Mouse (Mus musculus) CH12F3 (cell line): ENCODE results near the gene Gm49378.

Experiments used
- in situ Hi-C: fragments of 300-500 bp; cut with MboI; formaldehyde crosslinking; loops from 2 replicates; pipeline ENCODE4 v1.14.3; 2020; ENCODE audit warnings: low sequenced_read_pairs

Gene Gm49378

DNA sequence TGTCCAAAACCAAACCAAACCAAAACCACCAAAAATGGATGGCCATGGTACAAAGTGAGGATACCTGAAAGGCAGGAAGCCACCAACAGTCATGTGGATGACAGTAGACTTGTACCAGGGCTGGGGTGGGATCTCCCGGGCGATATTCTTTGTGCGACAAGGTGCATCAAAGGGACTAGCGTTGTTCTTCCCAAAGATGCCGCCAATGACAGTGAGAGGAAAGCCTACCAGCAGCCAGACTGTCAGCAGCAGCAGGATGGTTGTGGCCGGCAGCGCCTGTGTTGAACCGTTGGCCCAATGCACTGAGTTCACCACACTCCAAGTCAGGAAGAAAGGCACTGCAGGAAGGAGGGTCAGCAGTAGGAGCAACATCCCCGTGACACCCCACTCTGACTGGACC, at the start of gene Gm49378:
Gene Gm49378 (minus strand): TSS at position 101 of the 400 bp plus-strand sequence.
- in situ Hi-C loops = no loop called here

DNA sequence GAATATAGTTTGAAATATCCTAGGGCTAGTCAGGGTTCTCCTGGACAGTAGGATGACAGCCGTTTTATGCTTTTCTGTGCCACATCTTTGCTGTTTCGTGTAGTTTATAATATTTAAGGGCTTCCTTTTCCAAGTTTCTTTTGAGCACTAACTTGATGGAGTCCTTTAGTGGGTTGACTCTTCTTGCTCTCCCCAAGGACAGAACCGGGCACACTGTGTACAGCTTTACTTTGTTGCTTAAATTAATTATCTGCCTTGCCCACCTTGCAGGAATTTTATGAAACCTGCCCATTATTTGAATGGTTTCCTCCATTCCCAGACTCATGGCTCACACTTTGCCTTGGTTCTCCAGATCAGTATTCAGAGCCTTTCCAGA, 44.4 kb upstream of the Gm49378 start:
- in situ Hi-C loops = loop anchor here (10.0 kb wide), 1 partner anchor 73 kb away; the partner anchor contains the start of gene Cideb

DNA sequence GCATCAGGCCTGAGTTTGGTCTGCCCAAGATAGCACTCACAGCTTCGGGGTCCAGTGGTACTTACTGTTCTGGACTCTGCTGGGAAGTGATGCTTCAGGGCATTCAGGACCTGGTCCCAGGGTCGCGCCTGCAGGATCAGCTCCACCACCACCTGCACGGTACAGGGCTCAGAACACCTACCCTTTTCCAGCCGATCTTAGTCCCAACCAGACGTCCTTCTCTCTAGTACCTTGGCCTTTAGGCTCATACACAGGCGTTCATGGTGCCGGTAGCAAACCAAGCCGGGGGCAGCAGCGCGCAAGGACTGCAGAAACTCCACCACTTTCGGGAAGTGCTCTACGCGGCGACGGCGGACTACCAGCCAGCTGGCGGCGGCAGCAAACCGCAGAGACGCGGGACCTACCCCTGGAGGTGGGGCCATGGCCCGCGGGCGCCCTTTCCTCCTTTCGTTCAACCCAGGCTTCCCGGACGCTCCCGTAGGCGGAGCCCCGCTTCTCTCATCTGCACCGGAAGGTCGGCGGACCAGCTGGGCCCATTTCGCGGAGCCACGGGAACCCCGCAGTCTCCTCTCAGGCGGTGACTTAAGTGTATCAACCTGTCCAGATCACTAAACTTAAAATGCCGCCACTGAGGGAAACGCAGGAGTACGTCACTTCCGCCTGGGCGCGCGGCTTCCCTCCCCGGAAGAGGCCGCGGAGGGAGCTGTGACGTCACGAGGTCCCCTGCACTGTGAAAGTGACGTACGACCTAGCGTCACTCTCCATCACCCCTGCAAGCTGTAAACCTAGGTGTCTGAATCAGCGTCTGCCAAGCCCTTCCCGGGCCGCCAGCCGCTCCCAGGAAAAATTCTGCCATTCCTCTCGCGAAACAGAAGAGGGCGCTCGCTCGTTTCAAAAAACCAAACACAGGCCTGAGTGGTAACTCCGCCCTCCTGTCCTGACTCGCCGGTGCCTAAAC, 43.7 kb upstream of the Gm49378 start, which contains the start of gene Tinf2:
Gene Tinf2 (minus strand): TSS at position 661 of the 958 bp plus-strand sequence.
- in situ Hi-C loops = loop anchor here (10.0 kb wide), 1 partner anchor 73 kb away; the partner anchor contains the start of gene Cideb

DNA sequence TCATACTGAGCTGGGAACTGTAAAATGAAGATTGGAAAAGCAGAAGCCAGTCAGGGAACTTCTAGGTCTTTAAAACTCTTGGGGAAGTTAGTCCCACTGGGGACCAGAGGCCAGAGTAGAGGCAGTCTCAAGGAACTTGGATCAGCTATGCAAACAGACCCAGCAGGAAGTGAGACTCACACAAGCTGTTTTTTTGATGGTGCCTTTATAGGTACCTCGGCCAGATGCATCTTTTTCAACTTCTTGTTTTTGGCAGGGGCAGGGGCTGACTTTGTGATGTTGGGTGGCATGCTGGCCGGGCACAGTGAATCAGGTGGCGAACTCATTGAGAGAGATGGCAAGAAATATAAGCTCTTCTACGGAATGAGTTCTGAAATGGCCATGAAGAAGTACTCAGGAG, 39.9 kb upstream of the Gm49378 start:
- in situ Hi-C loops = no loop called here

DNA sequence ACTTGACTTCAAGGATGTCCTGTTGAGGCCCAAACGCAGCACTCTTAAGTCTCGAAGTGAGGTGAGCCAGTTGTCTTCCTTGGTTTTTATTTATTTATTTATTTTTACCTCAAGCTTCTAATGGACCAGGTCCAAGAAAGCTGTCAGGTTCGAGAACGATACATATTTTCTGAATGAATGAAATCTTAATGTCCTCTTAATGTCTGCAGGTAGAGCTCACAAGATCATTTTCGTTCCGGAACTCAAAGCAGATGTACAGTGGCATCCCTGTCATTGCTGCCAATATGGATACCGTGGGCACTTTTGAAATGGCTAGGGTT, 35.0 kb upstream of the Gm49378 start:
- in situ Hi-C loops = no loop called here

DNA sequence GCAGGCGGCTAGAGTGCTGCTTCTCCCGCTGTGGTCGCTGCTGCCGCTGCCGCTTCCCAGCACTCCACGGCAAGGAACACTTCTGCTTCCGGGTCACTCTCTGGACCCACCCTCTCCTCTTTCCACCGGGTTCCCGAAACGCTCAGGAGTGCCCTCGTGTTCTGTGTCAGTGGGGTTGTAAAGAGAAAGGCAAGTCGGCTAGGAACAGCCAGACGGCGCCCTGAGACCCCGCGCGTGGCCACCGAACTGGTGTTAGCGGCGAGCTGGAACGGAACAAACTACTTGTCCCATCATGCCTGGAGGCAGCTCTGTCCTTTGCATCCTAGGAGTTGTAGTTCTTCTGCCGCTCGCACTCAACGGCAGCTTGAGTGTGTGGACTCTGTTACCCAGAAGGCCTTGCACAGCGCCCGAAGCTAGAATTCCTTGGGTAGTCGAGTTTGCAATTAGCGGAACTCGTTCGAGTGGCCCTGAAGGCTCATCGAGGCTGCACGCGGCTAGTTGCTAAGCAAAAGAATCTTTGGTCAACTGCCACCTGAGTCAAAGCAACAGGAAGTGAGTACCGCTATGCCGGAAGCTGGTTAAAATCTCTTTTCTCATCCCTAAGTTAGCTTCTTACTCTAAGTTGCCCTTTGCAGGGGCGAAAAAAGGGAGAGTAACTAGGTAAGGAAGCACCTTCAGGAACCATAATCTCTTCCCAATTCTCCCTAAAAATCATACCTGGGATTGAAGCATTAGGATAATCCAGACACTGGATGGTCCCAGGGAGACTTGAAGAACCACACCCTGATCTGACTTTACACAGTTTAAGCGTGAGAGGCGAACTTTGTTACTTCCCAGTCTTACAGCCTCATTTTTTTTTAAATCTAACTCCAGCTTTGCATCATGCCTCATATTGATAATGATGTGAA, 34.4 kb upstream of the Gm49378 start, which contains the start of the genes Gmpr2 and Nedd8:
Gene Gmpr2 (plus strand): TSS at position 109 of the 908 bp plus-strand sequence.
Gene Nedd8 (minus strand): TSS at position 292 of the 908 bp plus-strand sequence.
- in situ Hi-C loops = no loop called here

DNA sequence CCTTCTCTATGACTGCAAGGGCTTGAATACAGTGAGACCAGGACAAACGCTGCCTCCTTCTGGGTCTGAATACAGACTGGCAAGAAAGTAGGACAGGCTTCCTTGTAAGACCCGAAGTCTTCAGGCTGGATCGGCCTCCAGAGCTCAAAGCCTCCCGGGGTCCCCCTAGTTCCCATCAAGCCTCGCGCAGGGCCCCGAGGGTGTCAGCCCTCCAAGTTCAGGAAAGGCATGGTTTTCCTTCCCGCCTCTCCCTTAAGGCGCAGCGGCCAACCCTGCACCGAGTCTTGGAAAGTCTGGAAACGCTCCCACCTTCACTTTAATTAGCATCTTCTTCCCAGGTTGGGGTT, 33.8 kb upstream of the Gm49378 start:
- in situ Hi-C loops = no loop called here

DNA sequence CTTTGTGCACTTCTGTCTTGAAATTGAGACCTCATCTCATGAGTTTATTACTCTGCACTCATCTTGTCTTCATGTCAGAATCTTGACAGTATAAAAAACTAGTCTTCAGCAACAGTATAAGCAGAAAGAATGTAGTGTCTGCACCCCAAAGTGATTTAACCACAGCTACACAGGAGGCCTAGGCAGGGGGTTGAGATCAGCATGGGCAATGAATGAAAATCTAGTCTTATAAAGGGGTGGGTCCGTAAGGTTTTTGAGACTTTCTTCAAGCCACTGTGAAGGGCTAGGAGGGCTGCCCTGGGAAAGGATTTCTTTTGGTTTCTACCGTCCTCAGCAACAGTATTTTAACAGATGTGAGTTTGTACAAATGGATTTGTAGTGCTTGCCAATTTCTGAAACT, 22.9 kb upstream of the Gm49378 start:
- in situ Hi-C loops = no loop called here

DNA sequence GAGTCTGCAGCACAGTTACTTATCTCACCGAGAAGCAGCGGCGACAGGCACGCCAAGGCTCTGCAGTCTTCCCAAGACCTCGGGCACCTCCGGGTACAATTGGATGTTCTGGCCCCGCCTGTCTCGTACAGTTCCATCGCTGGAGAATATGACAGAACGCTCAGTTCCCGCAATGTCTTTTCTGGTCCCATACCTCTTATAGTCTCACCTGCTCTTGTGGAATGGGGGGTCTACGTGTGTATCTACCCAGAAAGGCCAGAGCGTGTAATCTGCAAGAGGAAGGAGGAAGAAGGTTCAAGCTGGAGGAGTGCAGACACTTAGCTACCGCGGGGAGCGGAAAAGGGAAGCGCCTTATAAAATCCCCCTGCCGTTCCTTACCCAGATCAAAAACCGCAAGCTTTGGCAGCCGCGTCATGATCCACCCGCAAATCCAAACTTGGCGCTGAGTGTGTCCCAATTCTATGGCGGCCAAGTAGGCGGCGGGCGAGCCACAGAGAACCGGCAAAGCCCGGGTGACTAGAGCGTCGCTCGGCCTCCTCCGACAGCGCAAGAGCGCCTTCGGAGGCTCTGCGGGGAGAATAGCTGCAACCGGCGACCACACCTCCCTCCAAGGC, 22.4 kb upstream of the Gm49378 start, which contains the start of gene Mdp1:
Gene Mdp1 (minus strand): TSS at position 549 of the 614 bp plus-strand sequence.
- in situ Hi-C loops = no loop called here

DNA sequence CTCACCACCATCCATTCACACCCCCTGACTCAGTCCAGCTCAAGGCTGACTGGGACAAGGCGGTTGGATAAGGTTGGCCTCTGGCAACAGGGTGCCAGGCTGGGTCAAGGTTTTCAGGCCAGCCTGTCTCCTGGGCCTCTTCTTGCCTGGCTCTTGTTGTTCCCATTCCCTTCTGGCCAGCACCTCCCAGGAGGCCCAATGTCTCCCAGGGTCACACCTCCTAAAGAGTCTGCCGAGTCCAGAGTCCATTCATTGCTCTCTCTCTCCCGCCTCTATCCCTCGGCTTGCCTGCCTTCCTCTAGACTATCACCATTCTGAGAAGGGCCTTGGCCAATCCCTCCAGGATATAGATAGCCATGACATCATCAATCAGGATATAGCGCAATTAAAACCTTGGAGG, 20.3 kb upstream of the Gm49378 start:
- in situ Hi-C loops = no loop called here

DNA sequence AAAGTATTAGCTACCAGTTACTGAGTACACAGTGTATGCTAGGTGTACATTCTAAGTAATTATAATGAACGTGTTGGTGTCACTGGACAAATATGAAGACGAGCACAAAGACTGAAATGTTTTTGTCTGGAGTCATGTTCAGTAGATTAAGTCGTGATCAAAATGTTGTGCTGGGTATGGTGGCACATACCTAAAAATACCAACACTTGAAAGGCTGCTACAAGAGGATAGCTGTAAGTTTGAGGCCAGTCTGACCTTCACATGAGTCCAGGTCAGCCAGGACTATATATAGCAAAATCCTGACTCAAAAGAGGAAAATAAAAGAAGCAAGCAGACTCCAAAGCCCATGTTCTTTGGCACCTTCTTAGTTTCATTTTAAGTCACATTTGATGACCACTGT, 19.2 kb upstream of the Gm49378 start:
- in situ Hi-C loops = no loop called here

DNA sequence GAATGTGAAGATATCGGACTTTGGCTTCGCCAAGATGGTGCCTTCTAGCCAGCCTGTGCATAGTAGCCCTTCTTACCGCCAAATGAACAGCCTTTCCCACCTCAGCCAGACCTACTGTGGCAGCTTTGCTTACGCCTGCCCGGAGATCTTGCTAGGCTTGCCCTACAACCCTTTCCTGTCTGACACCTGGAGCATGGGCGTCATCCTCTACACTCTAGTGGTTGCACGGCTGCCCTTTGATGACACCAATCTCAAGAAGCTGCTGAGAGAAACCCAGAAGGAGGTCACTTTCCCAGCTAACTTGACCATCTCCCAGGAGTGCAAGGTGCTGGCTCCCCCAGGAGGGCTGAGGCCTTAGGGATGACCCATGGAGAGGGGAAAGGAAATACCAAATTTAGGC, 13.8 kb upstream of the Gm49378 start:
- in situ Hi-C loops = no loop called here

DNA sequence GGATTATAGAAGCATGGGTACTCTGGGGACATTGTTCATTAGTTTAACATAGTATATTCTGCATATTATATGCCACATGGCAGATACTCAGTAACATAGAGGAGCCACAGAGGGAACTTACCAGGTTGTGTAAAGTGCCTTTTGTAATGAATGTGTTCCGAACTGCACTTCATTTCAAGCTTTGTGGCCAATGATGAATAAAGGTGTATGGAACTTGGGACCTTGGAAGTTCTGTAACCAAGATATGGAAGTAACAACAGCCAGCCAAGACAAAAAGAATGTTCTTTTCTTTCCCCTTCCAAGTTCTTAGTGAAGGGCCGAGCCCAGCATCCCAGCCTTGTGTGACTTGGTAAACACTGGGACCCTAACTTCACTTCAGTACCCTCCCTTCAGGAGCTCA, 12.2 kb upstream of the Gm49378 start, which contains the start of gene Tssk4:
Gene Tssk4 (plus strand): TSS at position 301 of the 400 bp plus-strand sequence.
- in situ Hi-C loops = no loop called here

DNA sequence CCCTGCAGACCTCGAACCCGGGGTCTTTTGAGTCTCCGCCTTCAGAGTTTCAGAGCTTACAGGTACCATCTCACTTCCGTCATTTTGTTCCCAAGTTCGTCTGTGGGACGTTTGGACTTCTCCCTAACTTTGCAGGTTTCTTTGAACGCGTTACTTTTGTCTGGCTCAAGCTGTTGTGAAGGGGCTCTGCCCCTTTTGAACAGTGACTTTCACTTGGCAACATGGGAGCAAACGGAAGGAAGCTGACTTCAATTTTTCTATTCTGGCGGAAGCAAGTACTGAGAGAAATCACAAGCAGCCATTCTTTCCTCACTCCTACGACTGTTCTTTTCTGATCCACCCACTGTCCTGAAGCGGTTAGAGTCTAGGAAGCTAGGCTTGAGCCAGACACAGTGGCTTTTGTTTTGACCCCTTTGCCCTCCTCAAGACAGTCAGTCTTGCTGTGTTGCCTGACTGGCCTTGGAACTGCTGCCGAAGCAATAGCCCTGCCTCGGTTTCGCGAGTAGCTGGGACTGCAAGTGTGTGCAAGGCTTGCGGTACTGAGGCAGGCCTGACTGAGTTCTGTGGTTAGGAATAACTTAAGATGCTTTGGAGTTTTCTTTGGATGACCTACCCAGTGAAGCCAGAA, 6.7 kb upstream of the Gm49378 start:
- in situ Hi-C loops = no loop called here

DNA sequence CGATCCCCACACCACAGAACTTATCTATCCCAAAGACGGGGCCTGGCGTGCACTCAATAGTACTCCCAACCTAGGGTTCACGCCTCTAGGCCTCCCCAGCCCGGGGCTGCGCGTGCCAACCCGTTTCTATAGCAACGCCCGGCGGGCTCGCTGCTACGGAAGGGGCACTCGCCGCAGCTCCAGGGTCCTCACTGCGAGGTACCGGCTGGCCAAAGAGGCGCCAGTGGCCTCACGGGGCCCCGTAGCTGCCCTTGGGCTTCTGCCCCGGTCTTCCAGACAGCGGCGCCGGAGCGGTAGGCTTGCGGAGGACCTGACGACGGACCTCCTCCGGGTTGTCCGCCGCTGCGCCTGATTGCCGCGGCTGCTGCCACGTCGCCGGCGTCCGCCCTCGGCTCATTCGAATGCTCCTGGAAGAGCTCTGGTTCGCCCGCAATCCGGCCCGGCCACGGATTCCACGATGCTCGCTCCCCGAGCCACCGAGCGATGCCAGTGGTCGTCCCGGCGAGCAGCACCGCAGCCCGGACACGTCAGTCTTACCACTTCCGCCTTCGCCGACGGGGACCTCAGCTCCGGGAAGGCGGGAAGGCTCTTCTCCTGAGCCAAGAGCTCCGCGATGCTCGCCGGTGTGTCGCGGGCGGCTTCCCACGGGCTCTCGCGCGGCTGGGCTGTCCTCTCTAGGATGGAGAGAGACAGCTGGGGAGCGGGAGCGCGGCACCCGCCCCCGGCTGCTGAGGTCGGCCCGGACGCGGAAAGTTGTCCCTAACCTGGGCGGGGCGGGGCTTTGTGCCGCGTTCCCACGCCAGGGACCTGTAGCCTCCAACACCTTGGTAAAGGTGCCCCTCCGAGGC, 5.6 kb upstream of the Gm49378 start, which contains the start of gene Tm9sf1:
Gene Tm9sf1 (minus strand): TSS at position 747 of the 848 bp plus-strand sequence.
- in situ Hi-C loops = no loop called here

DNA sequence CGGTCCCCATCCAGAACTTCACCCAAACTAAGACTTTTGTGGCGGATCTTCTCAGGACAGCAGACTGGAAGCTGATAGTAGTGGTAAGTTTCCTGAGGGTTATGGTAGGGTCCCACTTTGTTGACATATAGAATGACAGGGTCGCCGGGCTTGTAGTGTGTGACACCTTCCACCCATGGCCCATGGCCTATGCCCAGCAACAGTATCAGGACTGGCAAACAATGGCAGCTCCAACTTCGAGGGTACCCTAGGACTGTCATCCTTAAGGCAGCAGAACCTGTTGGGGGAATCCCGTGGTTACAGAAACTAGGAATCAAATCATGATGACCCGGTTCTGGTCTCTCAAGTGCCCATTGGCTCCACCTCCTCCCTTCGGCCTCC, 5.0 kb upstream of the Gm49378 start:
- in situ Hi-C loops = no loop called here

DNA sequence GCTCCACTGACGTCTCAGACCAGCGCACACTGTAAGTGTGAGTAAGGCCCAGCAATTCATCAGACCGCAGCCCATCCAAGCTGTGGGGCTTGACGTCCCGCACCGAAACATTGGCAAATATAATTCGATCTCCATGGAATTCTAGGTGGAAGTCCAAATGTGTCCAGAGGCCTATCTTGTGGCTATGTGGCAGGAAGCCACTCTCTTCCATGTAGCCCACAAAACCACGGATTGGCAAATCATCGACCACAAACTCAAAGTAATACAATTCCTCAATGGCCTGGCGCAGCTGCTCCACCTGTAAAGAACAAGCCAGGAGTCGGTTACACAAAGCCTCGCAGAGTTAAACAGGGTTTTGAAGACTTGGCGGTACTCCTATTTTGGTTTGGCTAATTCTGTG, 3.6 kb upstream of the Gm49378 start:
- in situ Hi-C loops = no loop called here

DNA sequence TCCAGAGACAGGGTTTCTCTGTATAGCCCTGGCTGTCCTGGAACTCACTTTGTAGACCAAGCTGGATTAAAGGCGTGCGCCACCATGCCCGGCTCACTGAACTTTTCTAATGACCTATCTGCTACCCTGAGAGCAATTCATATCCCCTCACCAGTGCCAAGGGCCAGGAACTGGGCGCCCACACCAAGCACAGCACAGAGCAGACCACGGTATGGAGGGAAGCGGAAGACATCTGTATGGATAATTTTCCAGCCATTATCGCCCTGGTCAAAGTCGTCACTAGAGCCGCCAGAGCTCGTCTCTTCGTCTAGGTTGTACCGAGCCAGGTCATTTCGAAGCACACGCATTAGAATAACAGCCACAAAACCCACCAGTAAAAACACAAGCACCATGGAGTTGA, 3.1 kb upstream of the Gm49378 start:
- in situ Hi-C loops = no loop called here

DNA sequence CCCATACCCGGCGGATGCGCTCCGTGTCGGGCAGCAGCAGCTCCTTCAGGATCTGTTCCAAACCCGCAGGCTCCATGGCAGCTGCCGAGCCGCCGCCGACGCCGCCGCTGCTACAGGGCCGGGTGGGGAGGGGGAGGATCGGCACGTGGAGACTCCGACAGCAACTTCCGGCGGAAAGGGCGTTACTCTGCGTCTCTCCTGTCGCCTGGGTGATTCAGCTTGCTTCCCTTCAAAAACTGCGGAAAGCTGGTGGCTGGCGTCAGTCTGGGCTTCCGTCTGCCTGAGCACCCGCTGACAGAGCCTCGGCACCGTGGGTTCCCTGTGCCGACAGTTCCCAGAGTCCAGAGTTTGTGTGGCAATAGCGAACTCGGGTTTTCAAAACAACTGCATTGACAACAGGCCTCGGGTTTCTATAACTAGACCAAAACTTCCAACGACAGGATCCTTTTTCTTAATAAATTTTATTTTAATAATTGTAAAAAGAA, 2.1 kb downstream of the Gm49378 start, which contains the start of gene Ipo4:
Gene Ipo4 (minus strand): TSS at position 435 of the 485 bp plus-strand sequence.
- in situ Hi-C loops = no loop called here
